12 mouse cellular contexts compared by ENCODE assay signal in genomic region chr3:35273546-35273945, GRCm38 (mm10).
A peak's percentile ranks its signal among the peaks of the same experiment; 100 is the strongest.
DNase-seq lines count a peak whose midpoint lies in the region; ATAC-seq and TF ChIP-seq lines count a peak whose summit lies in the region.
"Had no signal": no experiment of that assay in that cellular context is flagged by ENCODE, and none has a peak within 500 bp of the region (broad histone marks: within the 10 kb centered on the region; RNA-seq: fewer than 3 reads in every experiment).

No protein-coding gene starts in this region.

- H3K9me3 ChIP-seq in hindbrain, embryonic 15.5 days, result no peaks in the 10 kb centered on the region
- H3K9me3 ChIP-seq in hindbrain, embryonic 10.5 days, result no peaks in the 10 kb centered on the region
- H3K9me3 ChIP-seq: embryonic facial prominence, embryonic 15.5 days; limb, embryonic 10.5 days had no signal

- no peak for TF ChIP-seq CTCF in brain, embryonic 14.5 days (IDR thresholded peaks at IDR 0.05; ENCODE audit: borderline replicate concordance, extremely low read depth, insufficient read depth, insufficient read length)

- no peak overlapping the region for H3K4me2 ChIP-seq in hindbrain, embryonic 15.5 days
- H3K4me2 ChIP-seq: embryonic facial prominence, embryonic 15.5 days had no signal

- DNase-seq in hindbrain, embryonic 10.5 days (ENCODE audit: low spot score), result no peak
- peak; percentile 10 for DNase-seq in left cerebral cortex, postnatal 4 days
- DNase-seq in left cerebral cortex, postnatal 36 days (ENCODE audit: low spot score in 2 of 2), result no peak
- peak; percentile 19 for DNase-seq in Muller cell, postnatal 12 days (ENCODE audit: inconsistent ontology term)
- peak; percentile 49 for DNase-seq in brain, embryonic 14.5 days (ENCODE audit: low read depth)
- DNase-seq in lung, adult 18-20 months, result no peak
- DNase-seq: adrenal gland, postnatal 14 days; cerebellum, postnatal 36 days had no signal

- H3K4me3 ChIP-seq in hindbrain, embryonic 15.5 days, result no peak overlapping the region
- no peak overlapping the region for H3K4me3 ChIP-seq in hindbrain, embryonic 10.5 days
- H3K4me3 ChIP-seq: embryonic facial prominence, embryonic 15.5 days; limb, embryonic 10.5 days had no signal

- WGBS in hindbrain, embryonic 15.5 days, result 52% methylated on average over 5 of the region's 5 CpGs
- WGBS in hindbrain, embryonic 10.5 days, result 57% methylated on average over 5 of the region's 5 CpGs

- H3K4me1 ChIP-seq in hindbrain, embryonic 15.5 days (replicated peaks), result peaks cover 7% of the 10 kb centered on the region
- peaks cover 16% of the 10 kb centered on the region for H3K4me1 ChIP-seq in hindbrain, embryonic 10.5 days (replicated peaks)
- H3K4me1 ChIP-seq: embryonic facial prominence, embryonic 15.5 days had no signal

- peak overlapping the region; percentile 59; the same call in 1 of the 2 replicates for H3K27ac ChIP-seq in hindbrain, embryonic 15.5 days (replicated peaks)
- no peak overlapping the region for H3K27ac ChIP-seq in hindbrain, embryonic 10.5 days
- H3K27ac ChIP-seq: embryonic facial prominence, embryonic 15.5 days; limb, embryonic 10.5 days; liver, embryonic 14.5 days had no signal

- H3K27me3 ChIP-seq in hindbrain, embryonic 15.5 days, result no peaks in the 10 kb centered on the region
- no peaks in the 10 kb centered on the region for H3K27me3 ChIP-seq in hindbrain, embryonic 10.5 days (ENCODE audit: insufficient read depth, poor library complexity, severe bottlenecking)
- H3K27me3 ChIP-seq: embryonic facial prominence, embryonic 15.5 days had no signal

- no peak for TF ChIP-seq POLR2A in brain, embryonic 14.5 days (IDR thresholded peaks at IDR 0.05; ENCODE audit: borderline replicate concordance, extremely low read depth, insufficient read depth, insufficient read length, poor library complexity, severe bottlenecking)

- H3K9ac ChIP-seq in hindbrain, embryonic 15.5 days, result no peak overlapping the region
- H3K9ac ChIP-seq: embryonic facial prominence, embryonic 15.5 days; liver, embryonic 14.5 days had no signal

- no peaks in the 10 kb centered on the region for H3K36me3 ChIP-seq in hindbrain, embryonic 15.5 days
- H3K36me3 ChIP-seq in hindbrain, embryonic 10.5 days, result no peaks in the 10 kb centered on the region
- H3K36me3 ChIP-seq: embryonic facial prominence, embryonic 15.5 days; limb, embryonic 10.5 days had no signal

- ATAC-seq in hindbrain, embryonic 15.5 days (ENCODE audit: low FRiP score, low read depth), result no peak

- intact Hi-C loops in left cerebral cortex, postnatal 4 days (cut with DNase I), result no loop called here
- intact Hi-C loops in left cerebral cortex, postnatal 36 days (cut with DNase I), result no loop called here

Comparison
In these comparisons a context has a peak if more than half of its experiments do, and no peak if none do; other contexts are left out.
1. DNase-seq: peak in left cerebral cortex, postnatal 4 days (single experiment), Muller cell, postnatal 12 days (single experiment) and brain, embryonic 14.5 days (single experiment); none in hindbrain, embryonic 10.5 days (single experiment), left cerebral cortex, postnatal 36 days (0 of 2) and lung, adult 18-20 months (0 of 2).